Mouse (Mus musculus) myocyte (in vitro differentiated cells): ENCODE measurements around the gene Lsm2.

Experiments
- CEBPB ChIP-seq: IDR thresholded peaks from 2 replicates; pipeline ENCODE4 v1.6.1; 2011; ENCODE audit warnings: mild to moderate bottlenecking, moderate library complexity; ENCODE audit not compliant: poor library complexity, insufficient read depth, severe bottlenecking
- E2F4 ChIP-seq: IDR thresholded peaks from one replicate; pipeline ENCODE4 v1.6.1; 2011; ENCODE audit warnings: mild to moderate bottlenecking, control low read depth, moderate library complexity; ENCODE audit not compliant: insufficient read depth
- MAX ChIP-seq: IDR thresholded peaks from one replicate; pipeline ENCODE4 v1.6.1; 2011; ENCODE audit warnings: low read depth, mild to moderate bottlenecking, control low read depth
- MYOD1 ChIP-seq, 3 experiments: IDR thresholded peaks; one replicate each; pipeline ENCODE4 v1.6.1; 2011; ENCODE audit warnings: control low read depth in 2 of 3, low read depth in 2 of 3, mild to moderate bottlenecking in 2 of 3, moderate library complexity in 1 of 3; ENCODE audit not compliant: insufficient read length in 2 of 3, control insufficient read depth in 1 of 3
- MYOG ChIP-seq, 3 experiments: IDR thresholded peaks; one replicate each; pipeline ENCODE4 v1.6.1; 2011; ENCODE audit warnings: control low read depth in 2 of 3, low read depth in 2 of 3, mild to moderate bottlenecking in 2 of 3; ENCODE audit not compliant: insufficient read length in 2 of 3, control insufficient read depth in 1 of 3, insufficient read depth in 1 of 3
- POLR2A ChIP-seq: IDR thresholded peaks from one replicate; pipeline ENCODE4 v1.6.1; 2011; ENCODE audit warnings: low read depth, mild to moderate bottlenecking, control low read depth, moderate library complexity; ENCODE audit not compliant: insufficient read length
- POLR2AphosphoS2 ChIP-seq: IDR thresholded peaks from one replicate; pipeline ENCODE4 v1.6.1; 2011; ENCODE audit warnings: low read depth, control low read depth; ENCODE audit not compliant: insufficient read length
- REST ChIP-seq: IDR thresholded peaks from one replicate; pipeline ENCODE4 v1.6.1; 2011; ENCODE audit warnings: mild to moderate bottlenecking, control low read depth, moderate library complexity; ENCODE audit not compliant: insufficient read depth, insufficient read length
- SRF ChIP-seq: IDR thresholded peaks from one replicate; pipeline ENCODE4 v1.6.1; 2011; ENCODE audit warnings: low read depth; ENCODE audit not compliant: control insufficient read depth, insufficient read length
- TCF12 ChIP-seq: IDR thresholded peaks from one replicate; pipeline ENCODE4 v1.6.1; 2011; ENCODE audit warnings: mild to moderate bottlenecking, control low read depth; ENCODE audit not compliant: poor library complexity, insufficient read depth, severe bottlenecking
- TCF3 ChIP-seq: IDR thresholded peaks from one replicate; pipeline ENCODE4 v1.6.1; 2011; ENCODE audit warnings: low read depth, control low read depth; ENCODE audit not compliant: insufficient read length
- USF1 ChIP-seq: IDR thresholded peaks from one replicate; pipeline ENCODE4 v1.6.1; 2011; ENCODE audit warnings: low read depth, mild to moderate bottlenecking, control low read depth, moderate library complexity

DNA sequence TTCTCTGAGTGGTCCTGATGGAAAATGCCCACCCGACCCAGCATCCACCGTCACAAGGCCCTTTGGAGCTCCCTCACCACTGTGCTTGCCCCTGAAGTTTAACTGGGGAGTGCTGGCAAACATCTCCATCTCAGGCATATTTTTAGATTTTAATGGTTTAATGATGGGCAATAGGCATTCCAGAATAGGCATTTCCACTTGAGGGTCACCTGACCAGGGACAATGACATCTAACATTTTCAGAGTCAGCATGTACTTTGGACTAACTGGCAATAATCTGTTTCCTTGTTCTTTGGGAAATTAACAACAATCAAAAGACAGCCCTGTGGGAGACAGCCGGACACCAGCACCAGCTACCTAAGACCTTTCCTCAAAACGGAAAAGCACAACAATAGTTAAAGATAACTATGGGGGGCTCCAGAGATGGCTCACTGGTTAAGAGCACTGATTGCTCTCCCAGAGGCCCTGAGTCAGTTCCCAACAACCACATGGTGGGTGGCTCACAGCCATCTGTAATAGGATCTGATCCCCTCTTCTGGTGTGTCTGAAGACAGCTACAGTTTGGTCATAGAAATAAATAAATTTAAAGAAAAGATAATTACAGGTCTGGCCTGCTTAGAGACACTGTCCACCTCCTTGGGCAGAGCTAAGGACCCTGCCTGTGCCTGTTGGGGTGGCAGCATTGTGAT is 38.4 kb upstream of the Lsm2 start:
- no peak for TF ChIP-seq MYOD1 (IDR thresholded peaks at IDR 0.05; ENCODE audit: control insufficient read depth in 1 of 3, insufficient read length in 2 of 3, low read depth in 2 of 3)
- no peak for TF ChIP-seq POLR2A
- no peak for TF ChIP-seq POLR2AphosphoS2
- TF ChIP-seq TCF12, result no peak
- no peak for TF ChIP-seq MAX
- TF ChIP-seq USF1, result no peak
- TF ChIP-seq CEBPB, result no peak
- TF ChIP-seq MYOG (IDR thresholded peaks at IDR 0.05; ENCODE audit: control insufficient read depth in 1 of 3, insufficient read depth in 1 of 3, insufficient read length in 2 of 3, low read depth in 2 of 3), result no peak
- TF ChIP-seq TCF3, result no peak
- no peak for TF ChIP-seq E2F4
- TF ChIP-seq REST, result no peak
- no peak for TF ChIP-seq SRF
